Mouse (Mus musculus) ES-Bruce4 (cell line): Measurements from ENCODE around the gene 2810004N23Rik.

Source experiments
- CTCF ChIP-seq: IDR thresholded peaks from one replicate; pipeline ENCODE4 v1.8.1; 2011; ENCODE audit warnings: low read depth, low read length
- EP300 ChIP-seq: IDR thresholded peaks from 2 replicates; pipeline ENCODE4 v1.6.1; 2011; ENCODE audit warnings: low read depth, low read length; ENCODE audit not compliant: insufficient read depth

DNA sequence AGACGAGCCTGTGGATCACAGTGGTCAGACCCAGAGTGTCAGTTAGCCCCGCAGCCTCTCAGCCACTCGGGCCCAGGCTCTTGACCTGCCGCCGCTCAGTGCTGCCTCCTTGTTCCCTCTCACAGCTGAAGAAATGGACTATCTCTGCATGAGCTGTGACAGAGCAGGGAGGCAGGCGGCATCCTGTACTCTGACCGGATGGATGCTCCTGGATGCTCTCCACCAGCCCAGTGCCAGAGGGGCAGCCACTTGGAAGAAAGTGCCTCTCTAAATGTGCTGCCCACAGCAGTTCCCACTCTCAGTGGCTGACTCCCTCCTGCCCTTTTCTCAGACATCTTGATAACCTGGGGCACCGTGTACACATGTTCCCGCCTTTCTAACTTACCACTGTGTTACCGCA is 21.1 kb downstream of the 2810004N23Rik start:
- TF ChIP-seq CTCF = no peak
- TF ChIP-seq EP300 = no peak
